Mouse (Mus musculus) kidney, adult 2 months (tissue): ENCODE measurements at regions not wholly inside any gene's neighbourhood (a gene's known extent, or its start where the extent isn't known, plus 50 kb on each side); places are given as distances from the start of the nearest gene placed in this dataset.

ENCODE experiments used
- DNase-seq: peaks from one replicate; pipeline ENCODE4 v3.0.0; 2021
- H3K27ac ChIP-seq: fragments of 200-500 bp; 2 replicates; pipeline ENCODE4 v1.5.1; 2012; ENCODE audit warnings: low read depth, low read length, control low read depth, inconsistent platforms; ENCODE audit not compliant: insufficient read depth
- H3K27me3 ChIP-seq: fragments of 200-500 bp; replicated peaks from 2 replicates; pipeline ENCODE4 v1.6.1; 2012; ENCODE audit warnings: mild to moderate bottlenecking, moderate library complexity, low read length, inconsistent platforms; ENCODE audit not compliant: control insufficient read depth, insufficient read depth
- H3K36me3 ChIP-seq: fragments of 200-500 bp; 2 replicates; pipeline ENCODE4 v1.6.1; 2012; ENCODE audit warnings: mild to moderate bottlenecking, moderate library complexity, low read length, inconsistent platforms; ENCODE audit not compliant: control insufficient read depth, insufficient read depth
- H3K4me1 ChIP-seq: fragments of 200-500 bp; 2 replicates; pipeline ENCODE4 v1.6.1; 2011; ENCODE audit warnings: low read length; ENCODE audit not compliant: control insufficient read depth, insufficient read depth
- H3K4me3 ChIP-seq: fragments of 200-500 bp; 2 replicates; pipeline ENCODE4 v1.5.1; 2011; ENCODE audit warnings: mild to moderate bottlenecking, low read depth, low read length, control low read depth; ENCODE audit not compliant: insufficient read depth
- CTCF ChIP-seq: fragments of 200-500 bp; conservative IDR thresholded peaks from 2 replicates; pipeline ENCODE4 v1.5.1; 2011; ENCODE audit warnings: low read depth, mild to moderate bottlenecking, control low read depth, low read length, moderate library complexity, mixed read lengths; ENCODE audit not compliant: insufficient read depth, insufficient read length
- POLR2A ChIP-seq: fragments of 200-500 bp; IDR thresholded peaks from one replicate; pipeline ENCODE4 v1.6.1; 2011; ENCODE audit warnings: low read depth, low read length, control low read depth
- WGBS: fragments of 180-500 bp; shearing (Covaris S2); methylation state at CpG from one replicate; pipeline ENCODE4 v1.1.7; 2018; 5-methylcytosine and 5-hydroxymethylcytosine counted together

GRCm38 (mm10) chr6:49893113-49893512 lies 70.6 kb downstream of the Npy start:
- H3K4me1 ChIP-seq = no peaks in the 10 kb centered on the region
- H3K4me3 ChIP-seq = no peak overlapping the region
- H3K36me3 ChIP-seq = no peaks in the 10 kb centered on the region
- no peak overlapping the region for H3K27ac ChIP-seq
- TF ChIP-seq CTCF (no peak), POLR2A (no peak)
- no peak for DNase-seq
- WGBS = 82% methylated on average over 7 of the region's 7 CpGs
- H3K27me3 ChIP-seq = no peaks in the 10 kb centered on the region

GRCm38 (mm10) chr6:49899146-49899545 lies 76.6 kb downstream of the Npy start:
- Histone ChIP-seq H3K36me3 (no peaks in the 10 kb centered on the region), H3K27ac (no peak overlapping the region), H3K4me1 (no peaks in the 10 kb centered on the region), H3K27me3 (no peaks in the 10 kb centered on the region), H3K4me3 (no peak overlapping the region)
- TF ChIP-seq POLR2A = no peak
- DNase-seq = no peak
- WGBS = 97% methylated on average over 3 of the region's 3 CpGs

- WGBS = 63% methylated on average over 6 of the region's 6 CpGs
- DNase-seq = no peak
Measured at GRCm38 (mm10) chr6:49901512-49901911, 79.0 kb downstream of the Npy start.

GRCm38 (mm10) chr6:49904001-49904400 lies 81.5 kb downstream of the Npy start:
- no peak for DNase-seq
- Histone ChIP-seq H3K4me1 (peaks cover 3% of the 10 kb centered on the region; the same call in 1 of the 2 replicates), H3K36me3 (no peaks in the 10 kb centered on the region), H3K4me3 (no peak overlapping the region), H3K27me3 (no peaks in the 10 kb centered on the region), H3K27ac (no peak overlapping the region)
- TF ChIP-seq POLR2A = no peak
- no peak for TF ChIP-seq CTCF
- 51% methylated on average over 6 of the region's 6 CpGs for WGBS

More at GRCm38 (mm10) chr6:49901512-49901911, 79.0 kb downstream of the Npy start:
- Histone ChIP-seq H3K27ac (no peak overlapping the region), H3K27me3 (no peaks in the 10 kb centered on the region), H3K4me3 (no peak overlapping the region), H3K4me1 (peaks cover 3% of the 10 kb centered on the region; the same call in 1 of the 2 replicates), H3K36me3 (no peaks in the 10 kb centered on the region)
- TF ChIP-seq POLR2A = no peak
- TF ChIP-seq CTCF = no peak

GRCm38 (mm10) chr6:49906456-49906855 lies 83.9 kb downstream of the Npy start:
- Histone ChIP-seq H3K4me1 (peaks cover 3% of the 10 kb centered on the region; the same call in 1 of the 2 replicates), H3K27ac (0 out of 2 replicates have a peak overlapping the region, but pooled peaks have one; percentile 16), H3K4me3 (no peak overlapping the region), H3K27me3 (no peaks in the 10 kb centered on the region), H3K36me3 (no peaks in the 10 kb centered on the region)
- TF ChIP-seq POLR2A (no peak), CTCF (no peak)
- 80% methylated on average over 2 of the region's 2 CpGs for WGBS
- no peak for DNase-seq

- TF ChIP-seq POLR2A = no peak
- peak; percentile 51 for TF ChIP-seq CTCF
- Histone ChIP-seq H3K4me1 (peaks cover 2% of the 10 kb centered on the region; the same call in 1 of the 2 replicates), H3K36me3 (no peaks in the 10 kb centered on the region), H3K27ac (no peak overlapping the region), H3K4me3 (no peak overlapping the region), H3K27me3 (no peaks in the 10 kb centered on the region)
- WGBS = 21% methylated on average over 7 of the region's 7 CpGs
- DNase-seq = peak; percentile 47
Measured at GRCm38 (mm10) chr6:49919089-49919812, 96.7 kb downstream of the Npy start.

- no peak for DNase-seq
- TF ChIP-seq CTCF (no peak), POLR2A (no peak)
- H3K36me3 ChIP-seq = no peaks in the 10 kb centered on the region
- WGBS = 56% methylated on average over 1 of the region's 1 CpGs
- H3K27ac ChIP-seq = no peak overlapping the region
- peaks cover 2% of the 10 kb centered on the region; the same call in 1 of the 2 replicates for H3K4me1 ChIP-seq
- H3K4me3 ChIP-seq = no peak overlapping the region
- no peaks in the 10 kb centered on the region for H3K27me3 ChIP-seq
Measured at GRCm38 (mm10) chr6:49919813-49920170, 97.3 kb downstream of the Npy start.
